Mouse (Mus musculus) G1E (cell line): ENCODE measurements around the gene Frrs1l. TPM values are rescaled to one million over a fixed set of nuclear protein-coding genes. Genes with fewer than 3 reads are reported as not detected.

Experiments
- ATAC-seq: 2 replicates; pipeline ENCODE4 v1.8.0; 2016; ENCODE audit warnings: mild to moderate bottlenecking; ENCODE audit not compliant: insufficient number of reproducible peaks, poor library complexity, low FRiP score, severe bottlenecking; ENCODE audit errors: extremely low read depth
- DNase-seq: peaks from one replicate; pipeline ENCODE4 v3.0.0; 2012; ENCODE audit warnings: low spot score
- H3K27me3 ChIP-seq: 2 replicates; pipeline ENCODE4 v1.6.1; 2012; ENCODE audit warnings: mild to moderate bottlenecking, low read length, inconsistent platforms; ENCODE audit not compliant: insufficient read depth
- H3K36me3 ChIP-seq: replicated peaks from 2 replicates; pipeline ENCODE3; 2012; ENCODE audit warnings: mild to moderate bottlenecking, inconsistent platforms
- H3K4me1 ChIP-seq: 2 replicates; pipeline ENCODE4 v1.6.1; 2012; ENCODE audit warnings: low read depth, low read length, inconsistent platforms, mixed read lengths; ENCODE audit not compliant: insufficient read depth
- H3K4me3 ChIP-seq: 2 replicates; pipeline ENCODE4 v1.5.1; 2012; ENCODE audit warnings: low read depth, mild to moderate bottlenecking, inconsistent platforms, low read length, moderate library complexity, mixed read lengths
- H3K9me3 ChIP-seq: replicated peaks from 2 replicates; pipeline ENCODE4 v1.6.1; 2012; ENCODE audit warnings: inconsistent platforms
- CTCF ChIP-seq: IDR thresholded peaks from 2 replicates; pipeline ENCODE4 v1.5.1; 2012; ENCODE audit warnings: low read depth, low read length, inconsistent platforms, mixed read lengths
- GATA1 ChIP-seq: IDR thresholded peaks from 2 replicates; pipeline ENCODE4 v1.6.1; 2012; ENCODE audit warnings: borderline replicate concordance, low read length, inconsistent platforms, mixed read lengths
- GATA2 ChIP-seq: IDR thresholded peaks from 2 replicates; pipeline ENCODE4 v1.6.1; 2012; ENCODE audit warnings: low read depth, low read length, inconsistent platforms, borderline replicate concordance
- POLR2AphosphoS5 ChIP-seq: IDR thresholded peaks from 2 replicates; pipeline ENCODE4 v1.6.1; 2012; ENCODE audit warnings: low read depth, low read length, inconsistent platforms; ENCODE audit not compliant: insufficient replicate concordance
- TAL1 ChIP-seq: conservative IDR thresholded peaks from 2 replicates; pipeline ENCODE4 v1.6.1; 2012; ENCODE audit warnings: low read depth, low read length, inconsistent platforms, mixed read lengths
- polyA plus RNA-seq: library from polyadenylated mRNA; stranded (reverse); fragments of >175 nt; gene quantifications from 2 replicates; pipeline ENCODE4 v1.2.3, GENCODE M21; 2012
- total RNA-seq, 2 experiments: library from RNA; stranded (forward) in 1 of 2; stranded (reverse) in 1 of 2; fragments of 200-1000 nt in 1 of 2; fragments of >200 nt in 1 of 2; fragmentation: Nextera tagmentation in 1 of 2; gene quantifications; 2 replicates each; pipeline ENCODE4 v1.2.3; 2014 to 2017

The Frrs1l gene
- total and polyA plus RNA-seq, 3 experiments = 0.05 TPM; not detected in 2

DNA sequence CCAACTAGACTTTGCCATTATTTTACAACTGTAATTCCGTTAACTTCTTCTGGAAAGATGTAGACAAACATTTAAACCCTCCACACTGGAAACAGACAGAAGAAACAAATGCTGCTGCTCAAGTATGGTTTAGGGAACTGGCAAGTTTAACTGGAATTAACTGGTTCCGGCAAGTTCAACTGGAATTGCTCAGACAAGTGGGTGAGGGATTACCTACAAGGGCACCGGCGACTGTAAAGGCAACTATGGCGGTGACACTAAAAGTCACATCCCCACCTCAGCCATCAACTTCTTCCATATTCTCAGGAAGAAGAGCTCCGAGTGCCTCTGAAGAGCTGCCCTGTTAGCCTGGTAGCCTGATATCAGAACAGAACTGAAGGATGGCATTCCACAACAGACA, 75.9 kb downstream of the Frrs1l start:
- Histone ChIP-seq H3K4me3 (no peak overlapping the region), H3K27me3 (no peaks in the 10 kb centered on the region), H3K36me3 (peaks cover 88% of the 10 kb centered on the region), H3K9me3 (no peaks in the 10 kb centered on the region), H3K4me1 (no peaks in the 10 kb centered on the region)
- TF ChIP-seq GATA2 (no peak), TAL1 (no peak), POLR2AphosphoS5 (no peak), GATA1 (no peak), CTCF (no peak)
- DNase-seq (no peak), ATAC-seq (no peak)

DNA sequence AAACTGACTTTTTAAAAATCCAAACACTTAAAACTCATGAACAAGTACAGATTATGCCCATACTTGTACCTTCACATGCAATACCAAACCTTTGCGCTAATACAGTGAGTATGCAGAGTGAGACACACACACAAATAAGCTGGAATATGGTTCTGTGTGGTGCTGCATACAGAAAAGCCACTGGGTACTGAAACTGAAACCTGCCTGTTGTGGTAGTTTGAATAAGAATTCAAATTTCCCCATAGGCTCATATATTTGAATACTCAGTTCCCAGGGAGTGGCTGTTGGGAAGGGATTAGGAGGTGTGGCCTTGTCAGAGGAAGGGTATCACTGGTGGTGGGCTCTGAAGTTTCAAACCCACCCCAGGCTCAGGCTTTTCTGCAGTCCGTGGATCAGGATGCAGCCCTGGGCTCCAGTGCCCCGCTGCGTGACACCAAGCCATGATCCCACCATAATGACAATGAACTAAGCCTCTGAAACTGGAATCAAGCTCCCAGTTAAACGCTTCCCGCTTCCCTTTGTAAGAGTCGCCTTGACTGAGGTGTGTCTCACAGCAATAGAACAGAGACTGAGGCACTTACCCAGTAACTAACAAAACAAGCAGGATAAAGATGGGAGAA, 77.7 kb downstream of the Frrs1l start:
- no peak for DNase-seq
- Histone ChIP-seq H3K27me3 (no peaks in the 10 kb centered on the region), H3K4me1 (no peaks in the 10 kb centered on the region), H3K4me3 (no peak overlapping the region), H3K36me3 (peaks cover 91% of the 10 kb centered on the region), H3K9me3 (no peaks in the 10 kb centered on the region)
- no peak for ATAC-seq
- TF ChIP-seq POLR2AphosphoS5 = no peak
- no peak for TF ChIP-seq CTCF
- no peak for TF ChIP-seq GATA2
- no peak for TF ChIP-seq TAL1
- no peak for TF ChIP-seq GATA1

DNA sequence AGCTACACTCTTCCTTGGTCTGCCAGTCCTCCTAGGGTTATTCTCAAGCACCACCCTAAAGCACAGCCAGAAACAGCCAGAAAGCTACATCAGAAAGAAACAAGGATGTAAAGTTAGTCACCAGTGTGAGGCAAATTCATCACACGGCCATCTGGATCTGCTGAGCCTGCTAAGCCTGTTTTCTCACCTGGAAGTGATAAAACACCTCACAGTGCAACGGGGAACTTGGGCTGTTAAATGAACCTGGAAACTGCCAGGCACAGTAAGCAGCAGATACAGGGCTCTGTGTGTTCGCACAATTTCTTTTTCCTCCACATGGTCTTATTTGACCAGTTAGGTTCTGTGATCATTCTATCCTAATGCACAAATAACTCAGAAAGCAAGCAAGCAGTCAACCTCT, 80.6 kb downstream of the Frrs1l start:
- no peaks in the 10 kb centered on the region for H3K27me3 ChIP-seq
- TF ChIP-seq GATA1 (no peak), CTCF (no peak), POLR2AphosphoS5 (no peak), GATA2 (no peak), TAL1 (no peak)
- no peaks in the 10 kb centered on the region for H3K4me1 ChIP-seq
- H3K9me3 ChIP-seq = no peaks in the 10 kb centered on the region
- no peak for DNase-seq
- ATAC-seq = no peak
- H3K36me3 ChIP-seq = peaks cover 86% of the 10 kb centered on the region
- no peak overlapping the region for H3K4me3 ChIP-seq

DNA sequence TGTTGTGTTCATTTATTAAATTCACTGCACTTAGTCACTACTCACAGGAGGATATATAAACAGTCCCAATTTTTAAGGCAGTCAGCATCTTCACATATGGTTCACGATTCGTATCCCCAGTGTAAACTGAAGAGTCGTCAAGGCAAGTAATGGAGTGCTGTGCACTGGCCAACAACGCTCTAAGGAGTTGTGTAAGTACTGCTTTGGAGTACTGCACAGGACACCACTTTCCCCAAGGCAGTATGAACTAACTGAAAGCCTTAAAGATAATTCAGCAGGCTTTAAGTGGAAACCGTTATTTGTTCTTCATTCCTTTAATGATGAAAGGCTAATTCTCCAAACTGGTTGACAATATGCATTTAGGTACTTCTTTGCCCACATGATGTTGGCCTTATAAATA, 82.5 kb downstream of the Frrs1l start:
- Histone ChIP-seq H3K9me3 (no peaks in the 10 kb centered on the region), H3K4me1 (no peaks in the 10 kb centered on the region), H3K36me3 (peaks cover 87% of the 10 kb centered on the region), H3K27me3 (no peaks in the 10 kb centered on the region), H3K4me3 (no peak overlapping the region)
- ATAC-seq = no peak
- DNase-seq = no peak
- TF ChIP-seq GATA1 (no peak), POLR2AphosphoS5 (no peak), GATA2 (no peak), CTCF (no peak), TAL1 (no peak)

Other genes starting within 250 kb of the Frrs1l start
- not detected in 2 replicates for gene Actl7b, start 248.9 kb downstream of the Frrs1l start, total RNA-seq (2014; fragmentation: Nextera tagmentation)
- not detected in 2 replicates for gene Actl7b, start 248.9 kb downstream of the Frrs1l start, total RNA-seq (2017)
- 0.03 TPM in 1 of 2 replicates, not detected in the other for gene Actl7b, start 248.9 kb downstream of the Frrs1l start, polyA plus RNA-seq
- gene Actl7a, start 247.0 kb downstream of the Frrs1l start, total RNA-seq (2014; fragmentation: Nextera tagmentation) = not detected in 2 replicates
- gene Actl7a, start 247.0 kb downstream of the Frrs1l start, total RNA-seq (2017) = 0.11 TPM in 1 of 2 replicates, not detected in the other
- gene Actl7a, start 247.0 kb downstream of the Frrs1l start, polyA plus RNA-seq = not detected in 2 replicates
- 35.1 and 52.5 TPM in 2 replicates for gene Elp1, start 188.1 kb downstream of the Frrs1l start, total RNA-seq (2014; fragmentation: Nextera tagmentation)
- 43.5 and 44.4 TPM in 2 replicates for gene Elp1, start 188.1 kb downstream of the Frrs1l start, total RNA-seq (2017)
- gene Elp1, start 188.1 kb downstream of the Frrs1l start, polyA plus RNA-seq = 3.8 and 4.0 TPM in 2 replicates
- gene Fam206a, start 188.0 kb downstream of the Frrs1l start, total RNA-seq (2014; fragmentation: Nextera tagmentation) = 50.6 and 64.6 TPM in 2 replicates
- 7.7 and 8.1 TPM in 2 replicates for gene Fam206a, start 188.0 kb downstream of the Frrs1l start, total RNA-seq (2017)
- 7.7 TPM in 2 replicates for gene Fam206a, start 188.0 kb downstream of the Frrs1l start, polyA plus RNA-seq
- 3.7 and 8.8 TPM in 2 replicates for gene Ctnnal1, start 125.2 kb downstream of the Frrs1l start, total RNA-seq (2014; fragmentation: Nextera tagmentation)
- gene Ctnnal1, start 125.2 kb downstream of the Frrs1l start, total RNA-seq (2017) = 15.8 and 16.6 TPM in 2 replicates
- gene Ctnnal1, start 125.2 kb downstream of the Frrs1l start, polyA plus RNA-seq = 6.2 and 9.2 TPM in 2 replicates
- gene Tmem245, start 43.0 kb downstream of the Frrs1l start, total RNA-seq (2014; fragmentation: Nextera tagmentation) = 28.8 and 34.8 TPM in 2 replicates
- 9.1 and 10.2 TPM in 2 replicates for gene Tmem245, start 43.0 kb downstream of the Frrs1l start, total RNA-seq (2017)
- gene Tmem245, start 43.0 kb downstream of the Frrs1l start, polyA plus RNA-seq = 0.52 and 0.90 TPM in 2 replicates
- not detected in 2 replicates for gene Epb41l4b, start 153.0 kb upstream of the Frrs1l start, total RNA-seq (2014; fragmentation: Nextera tagmentation)
- 0.11 and 0.12 TPM in 2 replicates for gene Epb41l4b, start 153.0 kb upstream of the Frrs1l start, total RNA-seq (2017)
- not detected in 2 replicates for gene Epb41l4b, start 153.0 kb upstream of the Frrs1l start, polyA plus RNA-seq